Mouse (Mus musculus) neural tube, embryonic 10.5 days (tissue): ENCODE measurements around the gene Tmeff2.

Experiments
- DNase-seq: peaks from one replicate; pipeline ENCODE4 v3.0.0-alpha.2; 2017; ENCODE audit warnings: low spot score; ENCODE audit errors: extremely low spot score

Gene Tmeff2

GRCm38 (mm10) chr1:50979358-50980081 is 79.1 kb downstream of the Tmeff2 start:
- DNase-seq: no peak

- DNase-seq: no peak
These were observed 80.1 kb downstream of the Tmeff2 start for GRCm38 (mm10) chr1:50980591-50980990.

- no peak for DNase-seq
These were observed 80.8 kb downstream of the Tmeff2 start for GRCm38 (mm10) chr1:50981151-50981828.

GRCm38 (mm10) chr1:50990661-50991060 is 90.2 kb downstream of the Tmeff2 start:
- no peak for DNase-seq

GRCm38 (mm10) chr1:50994505-50994904 is 94.1 kb downstream of the Tmeff2 start:
- no peak for DNase-seq

- DNase-seq: no peak
These were observed 99.3 kb downstream of the Tmeff2 start for GRCm38 (mm10) chr1:50999793-51000192.

- no peak for DNase-seq
These were observed 107.9 kb downstream of the Tmeff2 start for GRCm38 (mm10) chr1:51008344-51008743.

- DNase-seq: no peak
These were observed 139.8 kb downstream of the Tmeff2 start for GRCm38 (mm10) chr1:51040249-51040648.

GRCm38 (mm10) chr1:51044810-51045209 is 144.4 kb downstream of the Tmeff2 start:
- DNase-seq: no peak

- no peak for DNase-seq
These were observed 164.1 kb downstream of the Tmeff2 start for GRCm38 (mm10) chr1:51064549-51064948.

- DNase-seq: no peak
These were observed 165.2 kb downstream of the Tmeff2 start for GRCm38 (mm10) chr1:51065652-51066051.

GRCm38 (mm10) chr1:51068814-51069213 is 168.4 kb downstream of the Tmeff2 start:
- no peak for DNase-seq

GRCm38 (mm10) chr1:51069288-51069687 is 168.8 kb downstream of the Tmeff2 start:
- DNase-seq: no peak

GRCm38 (mm10) chr1:51074076-51074475 is 173.6 kb downstream of the Tmeff2 start:
- no peak for DNase-seq

GRCm38 (mm10) chr1:51075785-51076771 is 175.6 kb downstream of the Tmeff2 start:
- no peak for DNase-seq

GRCm38 (mm10) chr1:51088921-51089320 is 188.5 kb downstream of the Tmeff2 start:
- DNase-seq: no peak

- no peak for DNase-seq
These were observed 189.4 kb downstream of the Tmeff2 start for GRCm38 (mm10) chr1:51089803-51090202.

GRCm38 (mm10) chr1:51090212-51090761 is 189.8 kb downstream of the Tmeff2 start:
- DNase-seq: no peak

GRCm38 (mm10) chr1:51094713-51095112 is 194.3 kb downstream of the Tmeff2 start:
- DNase-seq: no peak

- no peak for DNase-seq
These were observed 196.6 kb downstream of the Tmeff2 start for GRCm38 (mm10) chr1:51096848-51097598.
